Mouse (Mus musculus) embryo, embryonic 11 days (tissue): ENCODE data around the gene Rbm26.
A peak's percentile ranks its signal among the peaks of the same experiment; 100 is the strongest.

Experiments used
- DNase-seq: peaks from one replicate; pipeline ENCODE4 v3.0.0-alpha.2; 2015

The Rbm26 gene

DNA sequence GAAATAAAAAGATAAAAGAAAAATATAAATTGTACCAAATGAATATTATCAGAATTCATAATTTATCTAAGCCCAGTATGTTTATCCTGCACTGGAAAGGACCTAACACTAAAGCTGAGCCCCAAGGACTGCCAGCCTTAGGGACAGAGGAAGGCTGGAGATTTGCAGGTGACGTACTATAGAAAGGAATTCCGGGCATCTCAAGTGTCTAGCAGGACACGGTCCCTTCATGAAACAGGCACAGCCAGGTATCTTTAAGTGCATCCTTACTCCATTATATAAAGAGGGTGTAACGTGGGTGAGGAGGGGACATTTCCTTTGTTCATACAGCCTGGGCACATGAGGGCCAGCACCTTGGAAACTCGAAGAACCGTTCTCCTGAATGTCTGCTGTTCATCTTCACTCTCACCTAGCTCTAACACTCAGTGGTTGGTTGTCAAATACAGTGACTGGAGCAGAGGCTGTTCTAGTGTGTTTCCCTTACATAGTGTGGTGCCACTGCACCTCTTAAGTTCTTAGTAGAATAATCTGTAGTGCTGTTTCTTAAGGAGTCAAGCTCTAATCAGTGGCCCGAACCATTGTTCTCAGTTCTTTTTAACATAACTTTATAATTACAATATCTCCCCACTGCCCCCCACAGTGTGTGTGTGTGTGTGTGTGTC lies 91.7 kb downstream of the Rbm26 start:
- peak; percentile 9 for DNase-seq

- DNase-seq: peak; percentile 14
Measured at GRCm38 (mm10) chr14:105084757-105085330, 92.3 kb downstream of the Rbm26 start.

DNA sequence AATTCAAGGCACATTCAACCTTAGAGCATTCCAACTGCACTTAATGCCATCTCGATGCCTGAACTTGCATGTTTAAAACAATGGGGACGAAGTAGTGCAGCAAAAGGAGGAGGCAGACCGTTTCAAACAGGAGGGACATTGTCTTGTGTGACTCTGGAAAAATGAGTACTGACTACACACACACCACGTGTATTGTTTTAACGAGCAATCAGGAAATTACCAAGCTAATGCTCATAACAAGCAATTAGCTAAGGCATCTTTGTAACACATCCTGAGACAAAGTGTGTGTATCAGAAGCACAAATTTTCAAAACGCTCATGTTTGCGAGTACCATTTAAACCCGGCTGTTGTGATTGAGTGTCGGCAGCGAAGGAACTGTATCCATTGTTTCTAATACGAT lies 93.0 kb downstream of the Rbm26 start:
- DNase-seq: no peak

- DNase-seq: no peak
Measured at GRCm38 (mm10) chr14:105074776-105075175, 102.4 kb downstream of the Rbm26 start.

DNA sequence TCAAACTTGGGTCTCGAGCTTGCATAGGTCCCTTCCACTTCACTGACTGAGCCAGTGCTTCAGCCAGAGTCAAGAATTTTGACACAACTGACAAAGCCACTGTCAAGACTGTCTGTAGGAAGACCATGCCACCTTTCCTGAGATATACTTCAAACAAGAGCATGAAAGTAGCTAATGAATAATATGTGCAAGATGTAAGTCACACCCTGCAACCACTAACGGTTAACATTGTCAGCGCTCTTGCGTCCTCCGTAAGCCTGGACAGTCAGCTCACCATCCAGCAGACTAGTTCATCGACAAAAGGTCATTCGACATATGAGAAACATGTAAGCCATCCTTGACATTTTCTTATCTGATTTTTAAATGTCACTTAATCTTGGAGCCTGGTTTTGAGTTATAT lies 102.8 kb downstream of the Rbm26 start:
- DNase-seq: no peak

- peak; percentile 14 for DNase-seq
Measured at GRCm38 (mm10) chr14:105071010-105071509, 106.1 kb downstream of the Rbm26 start.

DNA sequence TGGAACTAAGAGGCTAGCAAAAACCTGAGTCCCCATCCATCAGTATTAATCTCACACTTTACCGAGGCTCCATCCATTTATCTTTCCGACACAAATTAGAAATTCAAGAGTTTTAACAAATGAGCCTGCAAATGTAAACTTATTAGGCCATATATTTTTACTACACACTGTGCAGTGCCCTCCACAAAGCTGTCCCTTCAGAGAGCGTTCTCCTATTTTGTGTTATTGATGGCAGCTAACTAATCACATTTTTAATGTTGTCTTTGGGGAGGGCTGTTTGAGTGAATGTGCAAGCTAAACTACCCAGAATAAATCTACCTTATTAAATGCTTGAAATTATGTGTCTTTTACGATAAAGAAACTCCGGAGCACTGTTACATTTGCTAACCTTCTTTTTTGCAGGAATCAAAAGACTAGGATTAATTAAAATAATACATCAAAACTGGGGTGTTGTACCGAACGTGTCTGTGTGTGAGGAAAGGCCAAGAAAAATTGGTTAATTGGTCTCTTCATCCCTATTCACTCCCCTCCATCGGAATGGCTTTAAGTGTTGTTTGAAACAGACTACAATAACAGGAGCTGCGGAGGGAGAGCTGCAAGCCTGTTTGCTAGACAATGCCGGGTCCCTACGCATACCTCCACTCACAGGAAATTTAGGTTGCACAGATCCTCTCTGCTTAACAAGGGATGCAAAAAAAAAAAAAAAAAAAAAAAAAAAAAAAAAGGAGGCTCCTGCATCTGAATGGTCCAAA lies 106.7 kb downstream of the Rbm26 start:
- DNase-seq: no peak

DNA sequence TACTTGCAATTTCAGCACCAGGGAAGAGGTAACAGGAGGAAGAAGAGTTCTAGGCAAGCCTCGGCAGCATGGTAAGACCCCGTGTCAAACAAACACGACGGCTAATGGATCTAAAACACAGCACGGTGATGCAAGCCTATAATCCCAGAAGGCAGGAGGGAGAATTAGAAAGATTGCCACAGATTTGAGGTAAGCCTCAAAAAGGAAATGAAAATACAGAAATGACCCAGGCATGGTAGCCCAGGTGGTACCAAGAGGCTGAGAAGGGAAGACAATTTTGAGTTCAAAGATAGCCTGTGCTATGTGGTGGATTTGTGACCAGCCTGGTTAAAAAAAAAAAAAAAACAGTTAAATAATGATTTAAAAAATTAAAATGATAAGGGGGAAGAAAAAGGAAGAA lies 109.1 kb downstream of the Rbm26 start:
- DNase-seq: no peak

GRCm38 (mm10) chr14:105064243-105064642 lies 112.9 kb downstream of the Rbm26 start:
- DNase-seq: no peak

GRCm38 (mm10) chr14:105061230-105061629 lies 115.9 kb downstream of the Rbm26 start:
- no peak for DNase-seq

GRCm38 (mm10) chr14:105057934-105058333 lies 119.2 kb downstream of the Rbm26 start:
- DNase-seq: no peak
